Mouse (Mus musculus) hindbrain, embryonic 14.5 days (tissue): Measurements from ENCODE around the gene Setd7. TPM values are rescaled to one million over a fixed set of nuclear protein-coding genes. Genes with fewer than 3 reads are reported as not detected.

Experiments used
- ATAC-seq: fragments of 200-750 bp; cut with Nextera tagmentation; 2 replicates; pipeline ENCODE4 v1.8.0; 2017; ENCODE audit warnings: moderate number of reproducible peaks, mild to moderate bottlenecking, moderate TSS enrichment, moderate library complexity; ENCODE audit not compliant: low FRiP score
- DNase-seq: peaks from one replicate; pipeline ENCODE4 v3.0.0-alpha.2; 2015; ENCODE audit warnings: low spot score
- H3K27ac ChIP-seq: fragments of 300-500 bp; sonication (generic); 2 replicates; pipeline ENCODE4 v1.5.1; 2014; ENCODE audit warnings: mild to moderate bottlenecking, moderate library complexity
- H3K27me3 ChIP-seq: fragments of 300-500 bp; sonication (generic); 2 replicates; pipeline ENCODE4 v1.6.1; 2014; ENCODE audit warnings: mild to moderate bottlenecking, low read length, mixed read lengths; ENCODE audit not compliant: control insufficient read depth, insufficient read depth
- H3K36me3 ChIP-seq: fragments of 300-500 bp; sonication (generic); replicated peaks from 2 replicates; pipeline ENCODE4 v1.6.1; 2014; ENCODE audit not compliant: control insufficient read depth, insufficient read depth
- H3K4me1 ChIP-seq: fragments of 300-500 bp; sonication (generic); replicated peaks from 2 replicates; pipeline ENCODE4 v1.6.1; 2014; ENCODE audit warnings: antibody characterized with exemption, low read length, mixed read lengths; ENCODE audit not compliant: control insufficient read depth, insufficient read depth
- H3K4me2 ChIP-seq: fragments of 300-500 bp; sonication (generic); replicated peaks from 2 replicates; pipeline ENCODE4 v1.6.1; 2014; ENCODE audit warnings: mild to moderate bottlenecking, moderate library complexity
- H3K4me3 ChIP-seq: fragments of 300-500 bp; sonication (generic); replicated peaks from 2 replicates; pipeline ENCODE4 v1.5.1; 2014; ENCODE audit warnings: mild to moderate bottlenecking, low read length
- H3K9ac ChIP-seq: fragments of 300-500 bp; sonication (generic); 2 replicates; pipeline ENCODE4 v1.6.1; 2014
- H3K9me3 ChIP-seq: fragments of 300-500 bp; sonication (generic); 2 replicates; pipeline ENCODE4 v1.6.1; 2016; ENCODE audit warnings: low read length; ENCODE audit not compliant: control insufficient read depth
- WGBS: fragments of 180-500 bp; shearing (Covaris S2); extraction: QIAGEN DNeasy Blood & Tissue Kit; methylation state at CpG from one replicate; pipeline ENCODE4 v1.1.7; 2014; 5-methylcytosine and 5-hydroxymethylcytosine counted together
- polyA plus RNA-seq: library from polyadenylated mRNA; unstranded; fragments of >200 nt; fragmentation: Nextera tagmentation; extraction: Ambion mirVana; gene quantifications from 2 replicates; pipeline ENCODE4 v1.2.1, GENCODE M21; 2014

The Setd7 gene
- polyA plus RNA-seq, 1 experiment from 2014 or later, result 2.9 TPM

DNA sequence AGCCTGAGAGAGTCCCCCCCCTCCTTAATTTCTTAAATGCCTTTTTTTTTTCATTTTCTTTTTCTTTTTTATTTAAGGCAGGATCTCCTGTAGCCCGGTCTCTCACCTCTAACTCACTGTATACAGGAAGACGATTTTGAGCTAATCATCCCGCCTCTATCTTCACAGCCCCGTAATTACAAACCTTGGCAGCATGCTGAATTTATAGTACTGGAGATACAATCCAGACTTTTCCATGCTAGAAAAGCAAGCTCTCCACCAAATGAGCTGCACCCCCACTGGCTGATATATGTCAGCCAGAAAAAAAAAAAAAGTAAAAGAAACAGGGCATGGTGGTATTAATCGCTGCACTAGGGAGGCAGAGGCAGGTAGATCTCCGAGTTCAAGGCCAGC lies 1.3 kb upstream of the Setd7 start:
- WGBS, result 80% methylated on average over 6 of the region's 6 CpGs
- 0 out of 2 replicates have a peak overlapping the region, but pooled peaks have one; percentile 93 for H3K9ac ChIP-seq

DNA sequence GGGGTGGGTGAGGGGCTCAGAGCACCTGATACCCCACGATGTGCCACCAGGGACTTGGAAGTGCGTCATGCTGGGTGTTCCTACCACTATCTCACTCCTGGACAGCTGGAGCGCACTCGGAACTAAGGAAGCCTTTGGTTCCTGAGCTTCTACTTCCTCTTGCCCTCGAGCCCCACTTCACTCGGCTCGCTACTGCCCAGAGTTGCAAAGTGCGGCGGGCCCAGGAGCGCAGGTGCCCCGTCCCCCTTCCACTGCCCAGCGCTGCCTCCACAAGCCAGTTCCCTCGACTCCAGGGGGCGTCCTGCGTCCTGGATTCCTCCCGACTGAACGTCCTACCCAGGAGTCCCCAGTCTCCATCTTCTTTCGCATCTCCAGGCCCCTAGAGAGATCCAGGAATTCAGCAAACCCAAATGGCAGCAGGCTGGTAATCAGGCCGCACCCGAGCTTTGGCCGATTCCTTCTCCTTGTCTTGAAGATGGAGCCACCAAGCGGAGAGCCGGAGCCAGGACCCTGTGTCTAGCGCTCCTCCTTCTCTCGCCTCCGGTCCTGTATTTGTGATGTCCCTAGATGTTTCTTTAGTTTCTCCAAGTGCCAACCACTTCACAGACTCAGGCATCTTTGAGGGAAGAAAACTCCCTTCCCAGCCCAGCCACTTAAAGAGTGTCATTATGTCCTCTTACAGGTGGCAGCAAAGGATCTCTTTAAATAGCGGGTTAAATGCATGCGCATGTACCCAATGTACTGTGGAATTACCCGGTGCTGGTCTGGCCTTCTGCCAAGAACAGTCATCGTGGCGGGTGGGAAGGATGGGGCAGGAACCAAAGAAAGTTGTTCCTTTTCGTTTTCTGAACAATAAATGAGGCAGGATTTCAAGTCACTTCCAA lies 672 bp upstream of the Setd7 start:
- ATAC-seq (peak; percentile 59), DNase-seq (peak; percentile 71)
- Histone ChIP-seq H3K9me3 (no peaks in the 10 kb centered on the region), H3K4me2 (peak overlapping the region; percentile 90), H3K9ac (peak overlapping the region; percentile 93), H3K27me3 (no peaks in the 10 kb centered on the region), H3K27ac (peak overlapping the region; percentile 93), H3K36me3 (no peaks in the 10 kb centered on the region), H3K4me3 (peak overlapping the region; percentile 91), H3K4me1 (peaks cover 15% of the 10 kb centered on the region)
- 1% methylated on average over 32 of the region's 32 CpGs for WGBS

More for the DNA sequence above, 1.3 kb upstream of the Setd7 start:
- peak overlapping the region; percentile 90 for H3K4me2 ChIP-seq
- no peak for DNase-seq
- no peak overlapping the region; the same call in 1 of the 2 replicates for H3K27ac ChIP-seq
- no peaks in the 10 kb centered on the region for H3K27me3 ChIP-seq
- H3K4me1 ChIP-seq, result peaks cover 15% of the 10 kb centered on the region
- H3K9me3 ChIP-seq, result no peaks in the 10 kb centered on the region
- no peak for ATAC-seq
- peak overlapping the region; percentile 91; the same call in 1 of the 2 replicates for H3K4me3 ChIP-seq
- no peaks in the 10 kb centered on the region for H3K36me3 ChIP-seq

DNA sequence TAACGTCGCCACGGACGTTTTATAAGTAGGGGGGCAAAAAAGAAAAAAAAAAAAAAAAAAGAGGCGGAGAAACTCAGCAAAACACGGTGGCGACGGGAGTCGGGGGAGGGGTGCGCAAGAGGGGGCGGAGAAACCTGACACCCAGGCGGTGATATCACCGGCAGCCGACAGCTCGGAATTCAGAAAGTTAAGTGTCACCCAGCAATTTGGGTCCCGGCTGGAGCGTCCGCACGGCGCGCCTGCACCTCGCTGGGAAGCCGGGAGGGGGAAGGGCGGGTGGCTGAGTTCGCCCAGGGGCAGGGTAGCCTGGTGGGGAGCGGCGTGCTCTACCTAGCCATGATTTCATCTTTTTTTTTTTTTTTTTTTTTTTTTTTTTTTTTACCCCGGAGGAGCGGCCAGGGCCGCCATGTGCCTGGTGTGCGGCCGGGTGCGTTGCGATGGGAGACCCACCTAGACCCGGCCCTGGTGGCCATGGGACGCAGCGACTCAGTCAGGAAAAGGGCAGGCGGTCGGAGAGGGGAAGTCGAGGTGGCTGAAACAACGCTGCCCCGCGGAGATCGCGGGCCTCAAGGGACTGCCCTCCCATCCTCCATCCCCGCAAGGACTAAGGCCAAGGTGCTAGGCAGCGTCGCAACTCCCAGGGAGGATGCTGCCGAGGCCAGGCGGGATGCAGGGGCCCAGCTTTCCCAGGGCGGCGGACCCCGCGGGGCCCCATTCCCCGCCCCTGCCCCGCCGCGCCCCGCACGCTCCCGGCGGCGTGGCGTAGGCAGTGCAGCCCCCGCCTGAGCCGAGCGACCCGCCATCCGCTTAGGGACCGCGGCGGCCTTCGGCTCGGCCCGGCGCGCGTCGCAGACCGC lies 857 bp downstream of the Setd7 start:
- WGBS, result under 1% methylated on average over 60 of the region's 80 CpGs
- H3K9ac ChIP-seq, result peak overlapping the region; percentile 93
- H3K27ac ChIP-seq, result peak overlapping the region; percentile 93
- H3K4me2 ChIP-seq, result peak overlapping the region; percentile 90
- peaks cover 15% of the 10 kb centered on the region for H3K4me1 ChIP-seq
- no peaks in the 10 kb centered on the region for H3K27me3 ChIP-seq
- no peaks in the 10 kb centered on the region for H3K9me3 ChIP-seq
- peak; percentile 70 for DNase-seq
- peak; percentile 75 for ATAC-seq
- H3K4me3 ChIP-seq, result peak overlapping the region; percentile 91
- H3K36me3 ChIP-seq, result no peaks in the 10 kb centered on the region

DNA sequence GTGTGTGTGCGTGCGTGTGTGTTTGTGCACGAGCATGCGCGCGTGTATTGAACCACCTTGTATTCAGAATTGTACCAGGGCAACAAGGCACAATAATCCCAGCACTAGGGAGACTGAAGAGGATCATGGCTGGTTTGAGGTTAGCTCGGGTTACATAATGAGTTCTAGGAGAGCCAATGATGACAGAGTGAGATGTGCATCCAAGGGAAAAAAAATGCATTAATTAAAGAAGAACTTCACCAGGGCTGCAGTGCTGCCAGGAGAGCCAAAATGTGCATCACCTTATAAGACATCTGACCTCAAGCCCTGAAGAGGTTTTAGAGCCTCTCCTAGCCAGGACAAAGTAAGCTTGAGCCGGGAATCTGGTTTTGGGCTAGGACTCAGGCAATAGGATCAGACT lies 5.1 kb downstream of the Setd7 start:
- Histone ChIP-seq H3K27me3 (no peaks in the 10 kb centered on the region), H3K4me1 (peaks cover 25% of the 10 kb centered on the region; the same call in 1 of the 2 replicates), H3K9ac (no peak overlapping the region), H3K36me3 (no peaks in the 10 kb centered on the region), H3K27ac (no peak overlapping the region), H3K4me2 (no peak overlapping the region), H3K9me3 (no peaks in the 10 kb centered on the region), H3K4me3 (no peak overlapping the region)
- DNase-seq, result no peak
- 76% methylated on average over 8 of the region's 8 CpGs for WGBS
- no peak for ATAC-seq

DNA sequence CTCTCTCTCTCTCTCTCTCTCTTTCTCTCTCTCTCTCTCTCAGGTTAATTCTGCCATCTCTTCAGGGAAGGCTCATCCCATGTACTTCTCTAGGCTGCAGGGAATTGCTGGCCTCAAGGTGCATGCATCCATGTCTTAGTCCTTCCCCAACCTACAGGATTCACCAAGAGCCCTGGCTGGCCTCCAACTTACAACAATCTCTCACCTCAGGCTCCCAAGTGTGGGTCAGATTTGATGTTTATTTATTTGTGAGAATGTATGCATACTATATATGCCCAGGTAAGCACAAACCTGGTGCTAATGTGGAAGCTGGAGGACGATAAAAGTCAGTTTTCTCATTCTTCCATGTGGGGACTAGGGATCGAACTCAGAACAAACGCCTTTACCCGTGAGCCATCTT lies 5.8 kb downstream of the Setd7 start:
- Histone ChIP-seq H3K36me3 (peaks cover 5% of the 10 kb centered on the region; the same call in 1 of the 2 replicates), H3K27me3 (no peaks in the 10 kb centered on the region), H3K9me3 (no peaks in the 10 kb centered on the region), H3K27ac (no peak overlapping the region), H3K4me2 (no peak overlapping the region), H3K4me1 (peaks cover 25% of the 10 kb centered on the region; the same call in 1 of the 2 replicates), H3K4me3 (no peak overlapping the region), H3K9ac (no peak overlapping the region)
- DNase-seq (no peak), ATAC-seq (no peak)
- WGBS, result 83% methylated on average over 4 of the region's 4 CpGs

DNA sequence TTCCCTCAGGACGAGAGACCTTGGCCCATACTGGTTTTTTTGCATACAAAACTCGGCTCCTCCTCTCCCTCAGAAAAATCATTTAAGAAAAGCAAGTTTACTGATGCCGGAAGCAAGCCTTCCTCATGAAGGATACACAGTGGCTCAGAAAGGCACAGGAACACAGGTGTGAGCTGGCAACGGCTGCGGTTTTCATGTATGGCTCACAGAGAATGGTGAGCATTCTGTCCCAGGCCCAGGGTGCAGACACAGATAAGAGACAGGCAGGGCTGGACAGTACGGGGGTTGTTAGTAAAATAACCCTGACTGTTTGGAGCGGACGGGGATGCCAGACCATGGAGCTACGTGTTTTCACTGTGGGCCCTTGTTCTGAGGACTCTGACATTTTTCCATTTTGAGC lies 6.6 kb downstream of the Setd7 start:
- Histone ChIP-seq H3K4me3 (no peak overlapping the region), H3K9me3 (no peaks in the 10 kb centered on the region), H3K27me3 (no peaks in the 10 kb centered on the region), H3K27ac (peak overlapping the region; percentile 47; the same call in 1 of the 2 replicates), H3K36me3 (peaks cover 11% of the 10 kb centered on the region), H3K4me1 (peaks cover 25% of the 10 kb centered on the region; the same call in 1 of the 2 replicates), H3K9ac (no peak overlapping the region), H3K4me2 (no peak overlapping the region)
- ATAC-seq, result no peak
- DNase-seq, result no peak
- WGBS, result 71% methylated on average over 9 of the region's 9 CpGs

DNA sequence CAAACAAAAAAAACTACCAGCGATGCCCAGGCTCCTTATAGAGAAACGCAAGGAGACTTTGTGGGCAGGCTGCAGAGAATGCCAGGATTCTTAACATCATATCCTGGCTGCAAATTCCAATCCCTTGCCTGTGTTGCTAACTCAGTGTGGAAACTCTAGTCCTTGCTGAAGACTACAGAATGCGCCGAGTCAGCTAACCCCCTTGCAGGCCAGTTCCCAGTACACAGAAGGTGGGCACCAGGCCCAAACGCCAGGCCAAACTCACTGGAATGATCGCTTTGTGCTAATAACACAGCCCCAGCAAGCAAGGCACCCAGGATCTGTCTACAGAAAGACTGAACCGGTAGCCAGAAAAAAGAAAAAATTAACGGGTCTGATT lies 7.2 kb downstream of the Setd7 start:
- no peak overlapping the region for H3K4me3 ChIP-seq
- 57% methylated on average over 8 of the region's 8 CpGs for WGBS
- peak; percentile 47 for DNase-seq
- peaks cover 15% of the 10 kb centered on the region for H3K36me3 ChIP-seq
- H3K4me1 ChIP-seq, result peaks cover 21% of the 10 kb centered on the region; the same call in 1 of the 2 replicates
- H3K4me2 ChIP-seq, result 0 out of 2 replicates have a peak overlapping the region, but pooled peaks have one; percentile 7
- H3K9me3 ChIP-seq, result no peaks in the 10 kb centered on the region
- no peak overlapping the region for H3K9ac ChIP-seq
- no peaks in the 10 kb centered on the region for H3K27me3 ChIP-seq
- peak; percentile 46; the same call in 1 of the 2 replicates for ATAC-seq
- H3K27ac ChIP-seq, result peak overlapping the region; percentile 47; the same call in 1 of the 2 replicates

DNA sequence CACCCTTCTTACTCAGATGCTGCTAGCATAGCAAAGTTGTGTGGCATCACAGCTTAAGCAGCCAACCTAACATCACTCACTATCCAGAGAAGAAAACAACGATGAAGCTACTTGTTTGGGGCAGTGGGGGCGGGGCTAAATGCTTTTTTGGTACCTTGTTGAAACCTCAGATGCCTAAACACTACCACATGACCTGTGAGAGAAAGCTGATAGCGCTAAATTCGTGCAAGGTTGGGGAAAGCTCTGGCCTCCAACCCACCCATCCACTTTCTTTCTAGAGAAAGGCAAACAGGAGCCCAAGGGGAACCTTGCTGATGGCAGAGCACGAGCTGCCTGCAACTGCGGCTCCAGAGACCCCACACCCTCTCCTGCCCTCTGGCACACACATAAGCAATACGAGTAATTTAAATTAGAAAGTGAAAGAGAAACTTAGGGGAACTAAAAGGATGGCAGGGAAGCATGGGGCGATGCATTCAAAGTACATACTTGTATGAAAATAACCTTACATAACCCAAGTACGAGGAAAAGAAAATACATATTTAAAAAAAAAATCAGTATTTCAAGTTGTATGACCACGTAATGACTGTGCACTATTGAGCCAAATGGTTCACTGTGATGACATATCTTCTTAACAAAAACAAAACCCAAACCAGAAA lies 7.7 kb downstream of the Setd7 start:
- no peak for ATAC-seq
- peaks cover 19% of the 10 kb centered on the region for H3K36me3 ChIP-seq
- H3K4me1 ChIP-seq, result peaks cover 16% of the 10 kb centered on the region; the same call in 1 of the 2 replicates
- peak overlapping the region; percentile 54; the same call in 1 of the 2 replicates for H3K27ac ChIP-seq
- no peak overlapping the region for H3K9ac ChIP-seq
- H3K4me3 ChIP-seq, result no peak overlapping the region
- H3K4me2 ChIP-seq, result 0 out of 2 replicates have a peak overlapping the region, but pooled peaks have one; percentile 7
- no peaks in the 10 kb centered on the region for H3K27me3 ChIP-seq
- DNase-seq, result no peak
- H3K9me3 ChIP-seq, result no peaks in the 10 kb centered on the region
- 59% methylated on average over 10 of the region's 10 CpGs for WGBS
